Mouse (Mus musculus) bone marrow, adult 2 months (tissue): ENCODE measurements around the gene Xlr3a. TPM values are rescaled to one million over a fixed set of nuclear protein-coding genes. Genes with fewer than 3 reads are reported as not detected.
A peak's percentile ranks its signal among the peaks of the same experiment; 100 is the strongest.

ENCODE experiments used
- H3K27ac ChIP-seq: fragments of 200-500 bp; 2 replicates; pipeline ENCODE4 v1.5.1; 2012; ENCODE audit warnings: low read depth, mild to moderate bottlenecking, control low read depth, inconsistent platforms, low read length; ENCODE audit not compliant: control insufficient read depth, poor library complexity, insufficient read depth
- H3K4me1 ChIP-seq: fragments of 200-500 bp; 2 replicates; pipeline ENCODE4 v1.6.1; 2011; ENCODE audit warnings: low read length; ENCODE audit not compliant: control insufficient read depth, insufficient read depth
- H3K4me3 ChIP-seq: fragments of 200-500 bp; replicated peaks from 2 replicates; pipeline ENCODE3; 2011; ENCODE audit warnings: mild to moderate bottlenecking, low read depth, low read length, control low read depth; ENCODE audit not compliant: control insufficient read depth
- CTCF ChIP-seq: fragments of 200-500 bp; IDR thresholded peaks from 2 replicates; pipeline ENCODE4 v1.5.1; 2011; ENCODE audit warnings: low read length, control low read depth; ENCODE audit not compliant: control insufficient read depth, insufficient read depth
- POLR2A ChIP-seq: fragments of 200-500 bp; IDR thresholded peaks from 2 replicates; pipeline ENCODE4 v1.6.1; 2011; ENCODE audit warnings: low read depth, mild to moderate bottlenecking, control low read depth, low read length, borderline replicate concordance; ENCODE audit not compliant: control insufficient read depth
- WGBS: fragments of 180-500 bp; shearing (Covaris S2); methylation state at CpG from one replicate; pipeline ENCODE4 v1.1.7; 2018; 5-methylcytosine and 5-hydroxymethylcytosine counted together
- polyA plus RNA-seq: library from polyadenylated mRNA; stranded (reverse); fragments of >200 nt; gene quantifications from 2 replicates; pipeline ENCODE4 v1.2.4, GENCODE M21; 2011; ENCODE audit warnings: low replicate concordance; ENCODE audit not compliant: missing spikeins, insufficient read depth, insufficient read length

Gene Xlr3a
- polyA plus RNA-seq, 1 experiment, result 3.3 TPM

DNA sequence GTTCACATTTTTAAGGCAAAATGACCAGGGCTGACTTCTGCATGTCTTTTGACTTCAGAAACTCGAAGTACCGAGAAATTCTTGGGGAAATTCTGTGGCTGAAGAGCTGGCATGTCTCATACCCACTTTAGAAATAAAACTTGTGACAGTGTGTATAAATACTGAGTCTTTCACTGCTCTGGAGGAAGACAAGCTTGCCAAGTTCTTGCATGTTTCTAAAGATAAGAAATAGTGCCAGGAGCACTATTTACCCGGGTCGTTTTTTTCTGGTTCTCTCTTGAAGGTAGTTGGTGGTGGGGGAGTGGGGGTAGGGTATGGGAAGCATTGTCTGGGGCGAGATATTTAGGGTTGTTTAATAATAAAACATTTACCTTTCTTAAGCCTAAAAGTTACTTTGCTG lies 34.6 kb downstream of the Xlr3a start:
- H3K27ac ChIP-seq, result no peak overlapping the region
- no peak overlapping the region for H3K4me3 ChIP-seq
- no peak for TF ChIP-seq CTCF
- no peak for TF ChIP-seq POLR2A
- H3K4me1 ChIP-seq, result no peaks in the 10 kb centered on the region
- whole genome bisulfite sequencing, result 27% methylated on average over 5 of the region's 5 CpGs

GRCm38 (mm10) chrX:73061528-73061927 lies 35.4 kb downstream of the Xlr3a start:
- Histone ChIP-seq H3K4me3 (no peak overlapping the region), H3K27ac (no peak overlapping the region), H3K4me1 (no peaks in the 10 kb centered on the region)
- TF ChIP-seq CTCF (no peak), POLR2A (no peak)
- 72% methylated on average over 1 of the region's 1 CpGs for WGBS

GRCm38 (mm10) chrX:73053860-73054563 lies 42.9 kb downstream of the Xlr3a start:
- H3K4me3 ChIP-seq, result no peak overlapping the region
- no peak overlapping the region for H3K27ac ChIP-seq
- H3K4me1 ChIP-seq, result no peaks in the 10 kb centered on the region
- TF ChIP-seq POLR2A (no peak), CTCF (peak; percentile 92)
- 9% methylated on average over 14 of the region's 14 CpGs for WGBS

DNA sequence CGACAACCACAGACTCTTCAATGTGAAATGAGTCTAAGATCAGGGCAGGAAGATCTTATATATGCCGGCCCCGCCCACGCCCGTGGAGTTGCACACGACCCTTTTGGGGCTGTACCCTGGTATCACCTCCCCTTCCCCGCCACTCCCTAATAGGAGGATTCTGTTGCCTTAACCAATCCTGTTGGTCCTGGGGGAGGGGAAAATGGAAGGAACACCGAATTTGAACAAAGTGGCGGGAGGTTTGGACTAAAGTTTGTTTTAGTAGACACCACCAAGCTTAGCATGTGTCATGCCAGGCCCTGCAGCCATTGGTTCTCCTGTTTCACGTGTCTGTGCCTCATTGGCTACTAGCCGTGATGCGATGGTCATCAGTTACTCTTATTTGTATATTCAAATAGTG lies 57.2 kb downstream of the Xlr3a start:
- TF ChIP-seq POLR2A (no peak), CTCF (no peak)
- Histone ChIP-seq H3K4me3 (no peak overlapping the region), H3K27ac (no peak overlapping the region), H3K4me1 (no peaks in the 10 kb centered on the region)
- 74% methylated on average over 12 of the region's 12 CpGs for WGBS

GRCm38 (mm10) chrX:73038831-73039230 lies 58.1 kb downstream of the Xlr3a start:
- 87% methylated on average over 8 of the region's 8 CpGs for WGBS
- Histone ChIP-seq H3K27ac (no peak overlapping the region), H3K4me3 (no peak overlapping the region), H3K4me1 (no peaks in the 10 kb centered on the region)
- no peak for TF ChIP-seq POLR2A
- no peak for TF ChIP-seq CTCF

DNA sequence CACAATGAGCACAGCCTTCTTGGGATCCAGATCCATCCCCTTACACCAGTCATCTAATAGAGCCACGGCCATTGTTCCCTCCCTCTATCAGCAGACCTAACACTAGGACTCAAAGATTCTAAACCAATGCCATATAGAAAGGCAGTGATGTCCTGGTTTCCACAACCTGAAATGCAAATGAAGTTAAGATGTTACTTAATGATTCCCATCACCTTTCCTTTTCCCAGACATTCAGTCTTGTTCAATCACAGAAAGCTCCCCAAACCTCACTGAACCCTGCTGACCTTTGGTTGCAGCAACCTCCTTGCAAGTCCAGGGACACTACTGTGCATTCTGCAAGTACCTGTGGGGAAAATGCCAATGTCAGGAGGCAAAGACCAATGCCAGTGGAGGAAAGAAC lies 59.9 kb downstream of the Xlr3a start, which contains the start of gene Pnma5:
Gene Pnma5 (minus strand): TSS at position 101 of the 400 bp plus-strand sequence.
- H3K4me1 ChIP-seq, result no peaks in the 10 kb centered on the region
- no peak for TF ChIP-seq POLR2A
- no peak for TF ChIP-seq CTCF
- no peak within 1 kb of the TSS for H3K4me3 ChIP-seq
- no peak within 1 kb of the TSS for H3K27ac ChIP-seq
- WGBS, result 61% methylated on average over 1 of the region's 1 CpGs

Other genes starting within 250 kb of the Xlr3a start
- 14.3 and 20.8 TPM in 2 replicates for gene Cetn2, start 178.7 kb downstream of the Xlr3a start, polyA plus RNA-seq
- 4.9 and 8.6 TPM in 2 replicates for gene Nsdhl, start 178.5 kb downstream of the Xlr3a start, polyA plus RNA-seq
- gene Zfp185, start 109.8 kb downstream of the Xlr3a start, polyA plus RNA-seq, result 0.42 TPM in 1 of 2 replicates, not detected in the other
- not detected in 2 replicates for gene Pnma5, start 60.0 kb downstream of the Xlr3a start, polyA plus RNA-seq
- gene Pnma3, start 32.3 kb downstream of the Xlr3a start, polyA plus RNA-seq, result not detected in 2 replicates
- 2.2 and 10.0 TPM in 2 replicates for gene Xlr4a, start 14.6 kb downstream of the Xlr3a start, polyA plus RNA-seq
- not detected in 2 replicates for gene Gm14685, start 20.0 kb upstream of the Xlr3a start, polyA plus RNA-seq
- gene Xlr5b, start 51.7 kb upstream of the Xlr3a start, polyA plus RNA-seq, result not detected in 2 replicates
- gene DXBay18, start 52.4 kb upstream of the Xlr3a start, polyA plus RNA-seq, result not detected in 2 replicates
- gene Spin2d, start 79.9 kb upstream of the Xlr3a start, polyA plus RNA-seq, result not detected in 2 replicates
- 5.4 TPM in 1 of 2 replicates, not detected in the other for gene Xlr3b, start 95.1 kb upstream of the Xlr3a start, polyA plus RNA-seq
- gene Xlr4b, start 117.2 kb upstream of the Xlr3a start, polyA plus RNA-seq, result 3.9 and 26.1 TPM in 2 replicates
- gene F8a, start 131.2 kb upstream of the Xlr3a start, polyA plus RNA-seq, result 1.4 and 2.0 TPM in 2 replicates
- 4.2 TPM in 1 of 2 replicates, not detected in the other for gene Xlr4c, start 146.0 kb upstream of the Xlr3a start, polyA plus RNA-seq
- 0.88 TPM in 1 of 2 replicates, not detected in the other for gene Xlr3c, start 168.3 kb upstream of the Xlr3a start, polyA plus RNA-seq
- gene Xlr5a, start 195.9 kb upstream of the Xlr3a start, polyA plus RNA-seq, result not detected in 2 replicates
- not detected in 2 replicates for gene Xlr5c, start 195.9 kb upstream of the Xlr3a start, polyA plus RNA-seq
- not detected in 2 replicates for gene Gm45015, start 239.7 kb upstream of the Xlr3a start, polyA plus RNA-seq
- 1.7 and 3.4 TPM in 2 replicates for gene Zfp275, start 245.5 kb upstream of the Xlr3a start, polyA plus RNA-seq